Comparison of ENCODE assay signal across 20 mouse cellular contexts in genomic region chr1:60670172-60670571, GRCm38 (mm10).
"Had no signal": no experiment of that assay in that cellular context is flagged by ENCODE, and none has a peak within 500 bp of the region (broad histone marks: within the 10 kb centered on the region; RNA-seq: fewer than 3 reads in every experiment).

No protein-coding gene starts in this region.

- H3K9me3 ChIP-seq: limb, embryonic 12.5 days; limb, embryonic 15.5 days; midbrain, embryonic 12.5 days; midbrain, embryonic 15.5 days; neural tube, embryonic 13.5 days; stomach, embryonic 15.5 days had no signal

- H3K4me1 ChIP-seq: stomach, embryonic 15.5 days had no signal

- H3K36me3 ChIP-seq: limb, embryonic 12.5 days; limb, embryonic 15.5 days; midbrain, embryonic 12.5 days; midbrain, embryonic 15.5 days; neural tube, embryonic 13.5 days; stomach, embryonic 15.5 days had no signal

- ATAC-seq: lung, postnatal 0 days; midbrain, embryonic 15.5 days had no signal

- H3K4me2 ChIP-seq: limb, embryonic 12.5 days; limb, embryonic 15.5 days; liver, embryonic 11.5 days; lung, embryonic 14.5 days; midbrain, embryonic 12.5 days; midbrain, embryonic 15.5 days; neural tube, embryonic 13.5 days; stomach, embryonic 15.5 days had no signal

- DNase-seq: kidney, postnatal 14 days; layer of hippocampus, adult 9-11 months; liver, postnatal 0 days; lung, embryonic 14.5 days; retina, postnatal 1 day; right cerebral cortex, postnatal 25 days; spleen, adult 18-20 months; thymus, postnatal 14 days; thymus, postnatal 4 days had no signal

- H3K9ac ChIP-seq: limb, embryonic 12.5 days; limb, embryonic 15.5 days; liver, embryonic 14.5 days; liver, postnatal 0 days; lung, embryonic 14.5 days; midbrain, embryonic 12.5 days; midbrain, embryonic 15.5 days; neural tube, embryonic 13.5 days; stomach, embryonic 15.5 days had no signal

- H3K27ac ChIP-seq: layer of hippocampus, adult 2 months; limb, embryonic 12.5 days; limb, embryonic 15.5 days; liver, embryonic 14.5 days; macrophage; midbrain, embryonic 12.5 days; midbrain, embryonic 15.5 days; neural tube, embryonic 13.5 days; stomach, embryonic 15.5 days had no signal

- H3K27me3 ChIP-seq: limb, embryonic 12.5 days; limb, embryonic 15.5 days; midbrain, embryonic 12.5 days; midbrain, embryonic 15.5 days; neural tube, embryonic 13.5 days; stomach, embryonic 15.5 days had no signal

- H3K4me3 ChIP-seq: layer of hippocampus, adult 2 months; limb, embryonic 12.5 days; limb, embryonic 15.5 days; midbrain, embryonic 12.5 days; midbrain, embryonic 15.5 days; neural tube, embryonic 13.5 days; stomach, embryonic 15.5 days had no signal
